Mouse (Mus musculus) C2C12 (cell line): ENCODE data around the gene Cd27. TPM values are rescaled to one million over a fixed set of nuclear protein-coding genes. Genes with fewer than 3 reads are reported as not detected.

Experiments
- H3K27me3 ChIP-seq: one replicate; pipeline ENCODE4 v1.6.1; 2011; ENCODE audit not compliant: control insufficient read depth, insufficient read depth, insufficient read length
- H3K36me3 ChIP-seq: one replicate; pipeline ENCODE4 v1.6.1; 2011; ENCODE audit not compliant: control insufficient read depth, insufficient read depth
- H3K4me3 ChIP-seq: one replicate; pipeline ENCODE4 v1.5.1; 2011; ENCODE audit warnings: mild to moderate bottlenecking, control low read depth; ENCODE audit not compliant: poor library complexity, insufficient read depth, severe bottlenecking
- H3K79me2 ChIP-seq: one replicate; pipeline ENCODE4 v1.6.1; 2011; ENCODE audit not compliant: control insufficient read depth, insufficient read depth
- H3K79me3 ChIP-seq: one replicate; pipeline ENCODE4 v1.6.1; 2011; ENCODE audit warnings: low read depth, control low read depth
- H3ac ChIP-seq: one replicate; pipeline ENCODE3; 2011; ENCODE audit warnings: low read depth; ENCODE audit not compliant: control insufficient read depth, insufficient read length
- CEBPB ChIP-seq: IDR thresholded peaks from one replicate; pipeline ENCODE4 v1.6.1; 2011; ENCODE audit warnings: low read depth, mild to moderate bottlenecking, control low read depth, moderate library complexity
- CTCF ChIP-seq: IDR thresholded peaks from one replicate; pipeline ENCODE4 v1.5.1; 2011; ENCODE audit not compliant: control insufficient read depth, insufficient read depth, insufficient read length
- FOSL1 ChIP-seq: IDR thresholded peaks from one replicate; pipeline ENCODE4 v1.8.0; 2011; ENCODE audit warnings: mild to moderate bottlenecking, low read length; ENCODE audit not compliant: poor library complexity, insufficient read depth, severe bottlenecking
- MAX ChIP-seq: IDR thresholded peaks from one replicate; pipeline ENCODE4 v1.6.1; 2011; ENCODE audit warnings: mild to moderate bottlenecking, control low read depth
- MYOD1 ChIP-seq: IDR thresholded peaks from one replicate; pipeline ENCODE4 v1.6.1; 2011; ENCODE audit warnings: low read depth; ENCODE audit not compliant: control insufficient read depth, insufficient read length
- MYOG ChIP-seq: IDR thresholded peaks from one replicate; pipeline ENCODE4 v1.6.1; 2011; ENCODE audit not compliant: control insufficient read depth, insufficient read length; ENCODE audit errors: extremely low read depth
- USF1 ChIP-seq: IDR thresholded peaks from one replicate; pipeline ENCODE4 v1.6.1; 2011; ENCODE audit warnings: low read depth, mild to moderate bottlenecking, control low read depth, moderate library complexity
- polyA plus RNA-seq: library from polyadenylated mRNA; unstranded; fragments of >200 nt; fragmentation: generic; extraction: Trizol; gene quantifications from one replicate; pipeline ENCODE4 v1.2.1, GENCODE M21; 2012; ENCODE audit warnings: missing spikeins

Cd27 gene
- polyA plus RNA-seq, 1 experiment: 0.07 TPM

GRCm38 (mm10) chr6:125253863-125254715 is 17.3 kb upstream of the Cd27 start:
- TF ChIP-seq USF1 (no peak), MAX (no peak), FOSL1 (no peak), CEBPB (no peak), MYOG (no peak), MYOD1 (no peak), CTCF (no peak)
- no peak overlapping the region for H3K4me3 ChIP-seq
- no peaks in the 10 kb centered on the region for H3K79me2 ChIP-seq
- H3ac ChIP-seq: no peak overlapping the region
- no peaks in the 10 kb centered on the region for H3K36me3 ChIP-seq
- H3K27me3 ChIP-seq: no peaks in the 10 kb centered on the region
- no peaks in the 10 kb centered on the region for H3K79me3 ChIP-seq

- no peak overlapping the region for H3ac ChIP-seq
- H3K36me3 ChIP-seq: no peaks in the 10 kb centered on the region
- H3K79me2 ChIP-seq: no peaks in the 10 kb centered on the region
- H3K27me3 ChIP-seq: no peaks in the 10 kb centered on the region
- TF ChIP-seq CEBPB (no peak), FOSL1 (no peak)
- H3K79me3 ChIP-seq: no peaks in the 10 kb centered on the region
- H3K4me3 ChIP-seq: no peak overlapping the region
Measured at GRCm38 (mm10) chr6:125252711-125253110, 15.9 kb upstream of the Cd27 start.

- H3K4me3 ChIP-seq: no peak overlapping the region
- no peaks in the 10 kb centered on the region for H3K79me2 ChIP-seq
- no peak overlapping the region for H3ac ChIP-seq
- H3K79me3 ChIP-seq: no peaks in the 10 kb centered on the region
- no peaks in the 10 kb centered on the region for H3K36me3 ChIP-seq
- H3K27me3 ChIP-seq: no peaks in the 10 kb centered on the region
- no peak for TF ChIP-seq MYOG
- TF ChIP-seq MAX: no peak
- no peak for TF ChIP-seq FOSL1
- TF ChIP-seq USF1: no peak
- TF ChIP-seq CEBPB: no peak
- no peak for TF ChIP-seq MYOD1
- TF ChIP-seq CTCF: no peak
Measured at GRCm38 (mm10) chr6:125252285-125252684, 15.5 kb upstream of the Cd27 start.

GRCm38 (mm10) chr6:125244551-125244950 is 7.7 kb upstream of the Cd27 start:
- Histone ChIP-seq H3K36me3 (no peaks in the 10 kb centered on the region), H3K79me3 (no peaks in the 10 kb centered on the region), H3K79me2 (no peaks in the 10 kb centered on the region), H3K4me3 (no peak overlapping the region), H3ac (no peak overlapping the region), H3K27me3 (no peaks in the 10 kb centered on the region)
- no peak for TF ChIP-seq CEBPB
- TF ChIP-seq MYOG: no peak
- TF ChIP-seq CTCF: no peak
- no peak for TF ChIP-seq FOSL1
- TF ChIP-seq MYOD1: no peak
- no peak for TF ChIP-seq MAX
- TF ChIP-seq USF1: no peak

- Histone ChIP-seq H3K4me3 (no peak overlapping the region), H3K79me3 (no peaks in the 10 kb centered on the region), H3K36me3 (no peaks in the 10 kb centered on the region), H3K27me3 (no peaks in the 10 kb centered on the region), H3K79me2 (no peaks in the 10 kb centered on the region), H3ac (no peak overlapping the region)
- TF ChIP-seq MYOG: no peak
- no peak for TF ChIP-seq MYOD1
- TF ChIP-seq USF1: no peak
- no peak for TF ChIP-seq CEBPB
- no peak for TF ChIP-seq MAX
- no peak for TF ChIP-seq FOSL1
- TF ChIP-seq CTCF: no peak
Measured at GRCm38 (mm10) chr6:125241566-125241965, 4.8 kb upstream of the Cd27 start.

GRCm38 (mm10) chr6:125240617-125241016 is 3.8 kb upstream of the Cd27 start:
- no peaks in the 10 kb centered on the region for H3K79me2 ChIP-seq
- H3K4me3 ChIP-seq: no peak overlapping the region
- no peaks in the 10 kb centered on the region for H3K79me3 ChIP-seq
- TF ChIP-seq MAX (no peak), MYOD1 (no peak), CTCF (no peak), MYOG (no peak), USF1 (no peak), CEBPB (no peak), FOSL1 (no peak)
- no peak overlapping the region for H3ac ChIP-seq
- H3K27me3 ChIP-seq: no peaks in the 10 kb centered on the region
- H3K36me3 ChIP-seq: no peaks in the 10 kb centered on the region
